14 mouse cellular contexts compared by ENCODE assay signal in the genomic region with DNA sequence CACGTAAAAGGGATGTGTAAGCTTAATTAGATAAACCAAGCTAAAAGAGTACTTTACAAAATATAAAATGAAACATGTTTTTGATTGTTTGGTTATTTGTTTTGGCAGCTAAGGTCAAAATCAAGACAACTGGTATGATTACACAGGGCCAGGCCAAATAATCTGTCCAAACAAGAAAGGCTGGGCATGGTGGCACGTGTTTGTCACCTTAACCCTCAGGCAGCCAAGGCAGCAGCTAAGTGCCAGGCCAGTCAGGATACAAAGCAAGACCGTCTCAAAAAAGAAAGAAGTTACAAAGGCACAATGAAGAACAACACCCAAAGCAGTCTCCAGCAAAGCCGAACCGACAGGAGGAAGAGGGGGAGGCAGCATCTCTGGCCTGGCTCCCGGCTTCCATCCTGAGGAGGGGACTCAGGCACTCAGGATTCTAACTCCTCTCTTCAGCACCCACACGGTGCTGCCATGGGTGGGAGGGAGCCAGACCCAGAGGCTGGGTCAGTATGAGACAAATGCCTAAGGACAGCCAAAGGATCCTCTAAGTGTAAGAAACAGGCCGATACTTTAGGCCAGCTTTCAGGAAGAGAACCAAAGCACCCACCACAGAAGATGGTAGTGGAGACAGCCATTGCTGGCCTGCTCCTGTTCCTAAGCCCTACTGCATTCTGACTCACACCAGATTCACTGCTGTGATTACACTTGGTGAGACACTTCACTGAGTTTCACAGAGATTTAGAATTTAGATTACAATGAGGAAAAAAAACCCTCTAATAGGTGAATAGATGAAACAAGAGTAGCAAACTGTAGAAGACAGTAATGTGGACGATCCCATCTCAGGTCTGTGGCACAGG. TPM values are rescaled to one million over a fixed set of nuclear protein-coding genes. Genes with fewer than 3 reads are reported as not detected.
DNase-seq lines count a peak whose midpoint lies in the region; ATAC-seq and TF ChIP-seq lines count a peak whose summit lies in the region.
"Had no signal": no experiment of that assay in that cellular context is flagged by ENCODE, and none has a peak within 500 bp of the region (broad histone marks: within the 10 kb centered on the region; RNA-seq: fewer than 3 reads in every experiment).

No protein-coding gene starts in this region.

- 73% methylated on average over 9 of the region's 9 CpGs for whole genome bisulfite sequencing in heart, embryonic 10.5 days
- WGBS in kidney, embryonic 15.5 days = 43% methylated on average over 9 of the region's 9 CpGs
- WGBS in kidney, adult 2 months = 53% methylated on average over 9 of the region's 9 CpGs

- H3K27ac ChIP-seq in heart, embryonic 10.5 days = peak overlapping the region; percentile 60
- peak overlapping the region; percentile 41; the same call in 1 of the 2 replicates for H3K27ac ChIP-seq in kidney, embryonic 15.5 days
- no peak overlapping the region for H3K27ac ChIP-seq in kidney, adult 2 months (ENCODE audit: insufficient read depth, low read depth, low read length)
- H3K27ac ChIP-seq: forebrain, embryonic 13.5 days; midbrain, embryonic 15.5 days had no signal

- ATAC-seq in kidney, embryonic 15.5 days (replicated peaks; ENCODE audit: low FRiP score) = no peak
- ATAC-seq: forebrain, embryonic 13.5 days; intestine, embryonic 16.5 days; midbrain, embryonic 15.5 days had no signal

- no peak overlapping the region for H3K4me2 ChIP-seq in kidney, embryonic 15.5 days
- H3K4me2 ChIP-seq: embryonic facial prominence, embryonic 12.5 days; forebrain, embryonic 13.5 days; midbrain, embryonic 15.5 days had no signal

- no peaks in the 10 kb centered on the region for H3K27me3 ChIP-seq in heart, embryonic 10.5 days (ENCODE audit: insufficient read depth, poor library complexity, severe bottlenecking)
- H3K27me3 ChIP-seq in kidney, embryonic 15.5 days = no peaks in the 10 kb centered on the region
- no peaks in the 10 kb centered on the region for H3K27me3 ChIP-seq in kidney, adult 2 months (replicated peaks; ENCODE audit: control insufficient read depth, insufficient read depth, low read length)
- H3K27me3 ChIP-seq: embryonic facial prominence, embryonic 12.5 days; forebrain, embryonic 13.5 days; midbrain, embryonic 15.5 days had no signal

- intact Hi-C loops in heart, postnatal 10 days (cut with DNase I) = loop anchor here (2.0 kb wide), 2 partner anchors 32 to 52 kb away; partner anchors contain the start of gene Crtc3

- H3K4me1 ChIP-seq in heart, embryonic 10.5 days = peaks cover 54% of the 10 kb centered on the region
- peaks cover 63% of the 10 kb centered on the region for H3K4me1 ChIP-seq in kidney, embryonic 15.5 days
- H3K4me1 ChIP-seq in kidney, adult 2 months (ENCODE audit: control insufficient read depth, insufficient read depth, low read length) = peaks cover 15% of the 10 kb centered on the region

- TF ChIP-seq POLR2A in kidney, adult 2 months (IDR thresholded peaks at IDR 0.05; ENCODE audit: low read depth, low read length) = no peak

- H3K9ac ChIP-seq in kidney, embryonic 15.5 days = no peak overlapping the region
- H3K9ac ChIP-seq: embryonic facial prominence, embryonic 12.5 days; forebrain, embryonic 13.5 days; midbrain, embryonic 15.5 days had no signal

- H3K9me3 ChIP-seq in heart, embryonic 10.5 days = no peaks in the 10 kb centered on the region
- no peaks in the 10 kb centered on the region for H3K9me3 ChIP-seq in kidney, embryonic 15.5 days (replicated peaks)
- H3K9me3 ChIP-seq: embryonic facial prominence, embryonic 12.5 days; forebrain, embryonic 13.5 days; midbrain, embryonic 15.5 days had no signal

- no peak for DNase-seq in heart, embryonic 10.5 days (ENCODE audit: low spot score)
- no peak for DNase-seq in heart, postnatal 10 days
- DNase-seq in kidney, adult 2 months = no peak
- peak; percentile 34 to 53 for DNase-seq in right cerebral cortex, adult 2 months (ENCODE audit: low spot score in 2 of 2)
- DNase-seq in right cerebral cortex, postnatal 10 days (ENCODE audit: low spot score in 2 of 2) = no peak
- peak; percentile 41 for DNase-seq in naive thymus-derived CD4-positive, alpha-beta T cell, adult 2 months (ENCODE audit: low read depth)
- DNase-seq in spleen, postnatal 4 days (ENCODE audit: low spot score in 2 of 2) = no peak
- DNase-seq: cerebellum, postnatal 14 days; left cerebral cortex, postnatal 4 days had no signal

- no peak for TF ChIP-seq CTCF in kidney, adult 2 months (conservative IDR thresholded peaks at IDR 0.05; ENCODE audit: insufficient read depth, insufficient read length, low read depth, low read length)

- H3K36me3 ChIP-seq in heart, embryonic 10.5 days = no peaks in the 10 kb centered on the region
- no peaks in the 10 kb centered on the region for H3K36me3 ChIP-seq in kidney, embryonic 15.5 days
- H3K36me3 ChIP-seq in kidney, adult 2 months (ENCODE audit: control insufficient read depth, insufficient read depth, low read length) = no peaks in the 10 kb centered on the region
- H3K36me3 ChIP-seq: embryonic facial prominence, embryonic 12.5 days; midbrain, embryonic 15.5 days had no signal

- no peak overlapping the region for H3K4me3 ChIP-seq in heart, embryonic 10.5 days
- H3K4me3 ChIP-seq in kidney, embryonic 15.5 days (replicated peaks) = no peak overlapping the region
- H3K4me3 ChIP-seq in kidney, adult 2 months (ENCODE audit: insufficient read depth, low read depth, low read length) = no peak overlapping the region
- H3K4me3 ChIP-seq: embryonic facial prominence, embryonic 12.5 days; forebrain, embryonic 13.5 days; midbrain, embryonic 15.5 days had no signal

RNA-seq across cellular contexts. Expression of gene Crtc3, which starts 51.5 kb away (rescaled TPM):
- polyA plus RNA-seq in heart, embryonic 10.5 days (2016; fragmentation: Nextera tagmentation; extraction: Ambion mirVana) = 14.6 and 18.6 TPM in 2 replicates
- total RNA-seq in heart, postnatal 10 days (2021) = 10 to 100 TPM; 20.6 to 20.7 TPM
- polyA plus RNA-seq in kidney, embryonic 15.5 days (2015; fragmentation: Nextera tagmentation; extraction: Ambion mirVana) = 20.6 and 21.9 TPM in 2 replicates
- 13.2 and 13.3 TPM in 2 replicates for polyA plus RNA-seq in kidney, adult 2 months (2012; rRNA removed)

Comparison
In these comparisons a context has a peak if more than half of its experiments do, and no peak if none do; other contexts are left out.
1. DNase-seq: peak in right cerebral cortex, adult 2 months (2 of 2) and naive thymus-derived CD4-positive, alpha-beta T cell, adult 2 months (single experiment); none in heart, embryonic 10.5 days (single experiment), heart, postnatal 10 days (0 of 2), kidney, adult 2 months (single experiment), right cerebral cortex, postnatal 10 days (0 of 2) and spleen, postnatal 4 days (0 of 2).